Mouse (Mus musculus) cortical plate, adult 2 months (tissue): ENCODE data around the gene Pnkp.

ENCODE experiments used
- CTCF ChIP-seq: fragments of 200-500 bp; IDR thresholded peaks from 2 replicates; pipeline ENCODE4 v1.5.1; 2011; ENCODE audit warnings: mild to moderate bottlenecking, control low read depth, low read length; ENCODE audit not compliant: insufficient read depth; ENCODE audit errors: extremely low read depth
- POLR2A ChIP-seq: fragments of 200-500 bp; IDR thresholded peaks from 2 replicates; pipeline ENCODE4 v1.6.1; 2011; ENCODE audit warnings: mild to moderate bottlenecking, low read length, control low read depth; ENCODE audit not compliant: insufficient read depth; ENCODE audit errors: extremely low read depth

- TF ChIP-seq CTCF: no peak
- TF ChIP-seq POLR2A: no peak
Measured at GRCm38 (mm10) chr7:44890180-44890579, 33.2 kb downstream of the Pnkp start.
